Mouse (Mus musculus) heart, adult 2 months (tissue): ENCODE results near the gene Plpp7. TPM values are rescaled to one million over a fixed set of nuclear protein-coding genes. Genes with fewer than 3 reads are reported as not detected.
A peak's percentile ranks its signal among the peaks of the same experiment; 100 is the strongest.

Experiments
- DNase-seq, 2 experiments: peaks; one replicate each; pipeline ENCODE4 v3.0.0; 2021
- H3K27ac ChIP-seq: fragments of 200-600 bp; 2 replicates; pipeline ENCODE4 v1.8.1; 2022
- H3K27me3 ChIP-seq: fragments of 200-500 bp; 2 replicates; pipeline ENCODE4 v1.6.1; 2012; ENCODE audit warnings: mild to moderate bottlenecking, low read length, inconsistent platforms, mixed read lengths; ENCODE audit not compliant: control insufficient read depth, insufficient read depth
- H3K36me3 ChIP-seq: fragments of 200-500 bp; 2 replicates; pipeline ENCODE4 v1.6.1; 2012; ENCODE audit warnings: low read length, inconsistent platforms; ENCODE audit not compliant: control insufficient read depth, insufficient read depth
- H3K4me1 ChIP-seq: fragments of 200-500 bp; 2 replicates; pipeline ENCODE4 v1.6.1; 2011; ENCODE audit warnings: low read length; ENCODE audit not compliant: control insufficient read depth, insufficient read depth
- H3K4me3 ChIP-seq: fragments of 200-600 bp; 2 replicates; pipeline ENCODE4 v1.8.1; 2022
- H3K79me2 ChIP-seq: fragments of 200-500 bp; replicated peaks from 2 replicates; pipeline ENCODE4 v1.6.1; 2012; ENCODE audit warnings: mild to moderate bottlenecking, inconsistent platforms, low read length, moderate library complexity, mixed read lengths; ENCODE audit not compliant: control insufficient read depth, insufficient read depth
- H3K9ac ChIP-seq: fragments of 200-500 bp; 2 replicates; pipeline ENCODE4 v1.6.1; 2012; ENCODE audit warnings: low read depth, mild to moderate bottlenecking, control low read depth, inconsistent platforms, low read length, mixed read lengths
- CTCF ChIP-seq: fragments of 200-600 bp; IDR thresholded peaks from 2 replicates; pipeline ENCODE4 v1.8.1; 2022; ENCODE audit warnings: antibody characterized with exemption, mild to moderate bottlenecking, moderate library complexity
- EP300 ChIP-seq: fragments of 200-500 bp; IDR thresholded peaks from 2 replicates; pipeline ENCODE4 v1.6.1; 2011; ENCODE audit warnings: low read depth, low read length, control low read depth; ENCODE audit not compliant: insufficient read depth
- POLR2A ChIP-seq: fragments of 200-500 bp; IDR thresholded peaks from 2 replicates; pipeline ENCODE4 v1.6.1; 2011; ENCODE audit warnings: mild to moderate bottlenecking, low read depth, low read length, control low read depth; ENCODE audit not compliant: insufficient read depth
- WGBS: fragments of 180-500 bp; shearing (Covaris S2); methylation state at CpG from one replicate; pipeline ENCODE4 v1.1.7; 2018; 5-methylcytosine and 5-hydroxymethylcytosine counted together
- intact Hi-C: fragments of 180-260 bp; cut with DNase I; formaldehyde crosslinking; loops from one replicate; pipeline ENCODE4 v1.15.1; 2025
- polyA plus RNA-seq: library from polyadenylated mRNA; depleted of rRNA; stranded (reverse); fragments of >200 nt; gene quantifications from 2 replicates; pipeline ENCODE4 v1.2.3, GENCODE M21; 2012
- total RNA-seq, 2 experiments: library from RNA; stranded (reverse); gene quantifications; 2 replicates each; pipeline ENCODE4 v1.2.3; 2021

Gene Plpp7
- total and polyA plus RNA-seq, 3 experiments, result 33.6 to 56.3 (median 33.8) TPM

GRCm38 (mm10) chr2:32141602-32142001, 46.3 kb downstream of the Plpp7 start:
- Histone ChIP-seq H3K4me1 (no peaks in the 10 kb centered on the region; the same call in 1 of the 2 replicates), H3K36me3 (no peaks in the 10 kb centered on the region), H3K9ac (no peak overlapping the region), H3K27me3 (no peaks in the 10 kb centered on the region), H3K27ac (no peak overlapping the region), H3K4me3 (no peak overlapping the region), H3K79me2 (no peaks in the 10 kb centered on the region)
- WGBS, result 76% methylated on average over 6 of the region's 6 CpGs
- no peak for DNase-seq
- intact Hi-C loops, result no loop called here
- TF ChIP-seq POLR2A (no peak), EP300 (no peak), CTCF (no peak)

- TF ChIP-seq EP300, result no peak
- no peaks in the 10 kb centered on the region for H3K79me2 ChIP-seq
Observed at GRCm38 (mm10) chr2:32142368-32142767, 47.0 kb downstream of the Plpp7 start.

GRCm38 (mm10) chr2:32144633-32145032, 49.3 kb downstream of the Plpp7 start:
- intact Hi-C loops, result no loop called here
- 88% methylated on average over 5 of the region's 5 CpGs for WGBS

More at GRCm38 (mm10) chr2:32142368-32142767, 47.0 kb downstream of the Plpp7 start:
- 61% methylated on average over 6 of the region's 6 CpGs for WGBS
- no peaks in the 10 kb centered on the region; the same call in 1 of the 2 replicates for H3K4me1 ChIP-seq
- H3K9ac ChIP-seq, result no peak overlapping the region
- no peaks in the 10 kb centered on the region for H3K36me3 ChIP-seq
- intact Hi-C loops, result no loop called here
- no peak overlapping the region for H3K4me3 ChIP-seq
- no peak for DNase-seq
- H3K27me3 ChIP-seq, result no peaks in the 10 kb centered on the region
- H3K27ac ChIP-seq, result no peak overlapping the region

GRCm38 (mm10) chr2:32146617-32147162, 51.4 kb downstream of the Plpp7 start:
- no peak overlapping the region for H3K27ac ChIP-seq
- 77% methylated on average over 5 of the region's 5 CpGs for WGBS
- no peak overlapping the region for H3K4me3 ChIP-seq
- intact Hi-C loops, result no loop called here
- H3K4me1 ChIP-seq, result peaks cover 2% of the 10 kb centered on the region; the same call in 1 of the 2 replicates
- H3K9ac ChIP-seq, result no peak overlapping the region
- no peaks in the 10 kb centered on the region for H3K27me3 ChIP-seq
- DNase-seq, result no peak
- peaks cover 2% of the 10 kb centered on the region; the same call in 1 of the 2 replicates for H3K79me2 ChIP-seq
- H3K36me3 ChIP-seq, result no peaks in the 10 kb centered on the region
- TF ChIP-seq CTCF (no peak), EP300 (no peak), POLR2A (no peak)

More at GRCm38 (mm10) chr2:32144633-32145032, 49.3 kb downstream of the Plpp7 start:
- no peak for DNase-seq
- no peak overlapping the region for H3K9ac ChIP-seq
- H3K4me3 ChIP-seq, result no peak overlapping the region
- H3K36me3 ChIP-seq, result no peaks in the 10 kb centered on the region
- TF ChIP-seq CTCF (no peak), POLR2A (no peak), EP300 (no peak)
- no peak overlapping the region for H3K27ac ChIP-seq
- no peaks in the 10 kb centered on the region for H3K27me3 ChIP-seq
- H3K4me1 ChIP-seq, result no peaks in the 10 kb centered on the region
- no peaks in the 10 kb centered on the region for H3K79me2 ChIP-seq

- Histone ChIP-seq H3K36me3 (peaks cover 4% of the 10 kb centered on the region), H3K4me1 (peaks cover 18% of the 10 kb centered on the region), H3K9ac (no peak overlapping the region), H3K4me3 (no peak overlapping the region), H3K27me3 (no peaks in the 10 kb centered on the region), H3K27ac (no peak overlapping the region), H3K79me2 (peaks cover 4% of the 10 kb centered on the region; the same call in 1 of the 2 replicates)
- intact Hi-C loops, result loop anchor here (2.0 kb wide), 1 partner anchor 43 kb away; no protein-coding TSS in a partner anchor
- TF ChIP-seq POLR2A (no peak), CTCF (no peak), EP300 (no peak)
- DNase-seq, result no peak
- WGBS, result 65% methylated on average over 1 of the region's 1 CpGs
Observed at GRCm38 (mm10) chr2:32150135-32150534, 54.8 kb downstream of the Plpp7 start.

- Histone ChIP-seq H3K4me3 (peak overlapping the region; percentile 34; the same call in 1 of the 2 replicates), H3K9ac (peak overlapping the region; percentile 90), H3K79me2 (peaks cover 4% of the 10 kb centered on the region; the same call in 1 of the 2 replicates), H3K36me3 (peaks cover 4% of the 10 kb centered on the region), H3K27ac (peak overlapping the region; percentile 64), H3K27me3 (no peaks in the 10 kb centered on the region), H3K4me1 (peaks cover 21% of the 10 kb centered on the region)
- DNase-seq, result no peak
- no peak for TF ChIP-seq POLR2A
- TF ChIP-seq CTCF, result no peak
- TF ChIP-seq EP300, result no peak
- WGBS, result 10% methylated on average over 7 of the region's 7 CpGs
- intact Hi-C loops, result loop anchor here (2.0 kb wide), 1 partner anchor 42 kb away; no protein-coding TSS in a partner anchor
Observed at GRCm38 (mm10) chr2:32150562-32150923, 55.2 kb downstream of the Plpp7 start.
